Mouse (Mus musculus): ENCODE results near the gene Vps52.
"Not testable (repeated sequence)": the region's sequence is repeated elsewhere in the genome, so short reads cannot be mapped to it uniquely, and the experiment has no call there.

Vps52 gene

DNA sequence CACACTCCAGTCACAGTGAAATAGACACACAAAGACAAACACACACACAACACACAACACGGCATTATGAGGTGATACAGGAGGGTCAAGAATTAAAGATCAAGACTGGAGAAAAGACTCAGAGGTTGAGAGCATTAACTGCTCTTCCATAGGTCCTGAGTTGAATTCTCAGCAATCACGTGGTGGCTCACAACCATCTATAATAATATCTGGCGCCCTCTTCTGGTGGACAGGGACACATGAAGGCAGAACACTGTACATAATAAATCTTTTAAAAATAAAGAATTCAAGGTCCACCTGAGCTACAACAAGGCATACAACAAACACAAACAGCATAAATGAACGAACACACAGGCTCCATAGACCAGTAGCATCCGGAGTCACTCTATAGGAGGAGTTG lies 13.3 kb downstream of the Vps52 start:
- DNase-seq: peak in 1 of 2 experiments; percentile 42

DNA sequence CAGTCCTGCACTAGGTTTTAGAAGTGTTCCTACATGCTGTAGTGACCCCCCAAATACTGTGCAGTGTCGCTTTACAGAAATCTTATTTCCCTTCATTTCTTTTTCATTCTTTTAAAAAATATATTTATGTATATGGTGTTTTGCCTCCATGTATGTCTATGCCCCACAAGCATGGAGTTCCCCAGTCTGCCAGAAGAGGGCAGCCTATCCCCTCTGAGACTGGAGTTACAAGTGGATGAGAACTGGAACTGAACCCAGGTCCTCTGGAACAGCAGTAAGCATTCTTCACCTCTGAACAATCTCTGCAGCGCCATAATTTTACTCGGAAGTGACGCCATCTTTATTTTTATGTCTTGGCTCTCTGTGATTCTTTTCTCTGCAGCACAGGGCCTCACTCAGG lies 13.8 kb downstream of the Vps52 start:
- no peak for DNase-seq

GRCm38 (mm10) chr17:33972691-33973090 lies 17.1 kb downstream of the Vps52 start:
- no peak for DNase-seq

GRCm38 (mm10) chr17:33973572-33973971 lies 18.0 kb downstream of the Vps52 start:
- DNase-seq: no peak

- DNase-seq: no peak
These were observed 22.4 kb downstream of the Vps52 start for GRCm38 (mm10) chr17:33977861-33978557.

- peak; percentile 92 to 93 for DNase-seq
These were observed 23.0 kb downstream of the Vps52 start for GRCm38 (mm10) chr17:33978631-33979031.

- DNase-seq: no peak
These were observed 24.0 kb downstream of the Vps52 start for GRCm38 (mm10) chr17:33979512-33980050.

GRCm38 (mm10) chr17:33980181-33981035 lies 24.8 kb downstream of the Vps52 start:
- no peak for DNase-seq

- DNase-seq: peak; percentile 91 to 92
These were observed 25.7 kb downstream of the Vps52 start for GRCm38 (mm10) chr17:33981192-33981909.

- DNase-seq: peak; percentile 56 to 70
These were observed 26.5 kb downstream of the Vps52 start for GRCm38 (mm10) chr17:33982136-33982535.

GRCm38 (mm10) chr17:33991788-33992664 lies 36.4 kb downstream of the Vps52 start:
- peak in 1 of 2 experiments; percentile 60 for DNase-seq

DNA sequence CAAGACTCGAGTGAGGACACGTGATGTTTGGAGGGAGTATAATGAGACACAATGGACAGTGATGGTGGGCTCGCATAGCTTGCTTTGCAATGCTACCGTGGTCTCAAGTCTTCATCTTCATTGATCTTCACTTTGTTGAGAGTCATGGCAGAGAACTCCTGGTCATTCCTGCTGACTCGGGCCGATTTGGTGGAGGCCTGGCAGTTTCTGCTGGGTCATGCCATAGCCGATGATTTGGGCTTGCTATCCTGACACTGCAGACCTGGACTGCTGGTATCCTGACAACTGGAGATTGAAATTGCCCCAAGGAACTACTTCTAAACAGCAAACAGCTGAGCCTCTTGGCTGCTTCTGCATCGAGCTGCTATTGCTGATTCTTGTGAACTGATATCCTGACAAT lies 39.3 kb downstream of the Vps52 start:
- DNase-seq: no peak

DNA sequence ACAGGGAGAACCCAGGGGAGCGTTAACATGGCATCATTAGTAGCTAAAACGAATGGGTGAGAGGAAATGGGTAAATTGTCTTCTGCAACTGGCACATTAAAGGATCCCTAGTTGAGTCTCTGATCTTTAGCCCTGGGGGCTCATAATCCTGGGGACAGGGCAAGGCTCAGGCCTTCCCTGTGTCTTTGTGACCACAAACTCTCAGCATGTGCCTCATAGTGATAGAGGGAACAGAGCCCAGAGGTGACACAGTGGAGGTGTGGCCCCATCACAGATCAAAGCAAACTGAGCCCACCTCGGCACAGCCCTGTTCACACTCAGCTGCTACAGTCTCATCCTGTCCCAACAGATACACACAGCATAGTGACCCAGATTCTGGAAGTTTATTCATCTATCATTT lies 40.0 kb downstream of the Vps52 start:
- DNase-seq: no peak

- not testable (repeated sequence) for DNase-seq
These were observed 41.4 kb downstream of the Vps52 start for GRCm38 (mm10) chr17:33997025-33997424.

GRCm38 (mm10) chr17:33998697-33999096 lies 43.1 kb downstream of the Vps52 start:
- DNase-seq: not testable (repeated sequence)

- DNase-seq: peak; percentile 44 to 61
These were observed 43.9 kb downstream of the Vps52 start for GRCm38 (mm10) chr17:33999341-34000149.

- DNase-seq: peak; percentile 98
These were observed 44.5 kb downstream of the Vps52 start, which contains the start of gene H2-K1 for GRCm38 (mm10) chr17:34000150-34000537. Gene H2-K1, minus strand, starts transcription at chr17:34000347.

GRCm38 (mm10) chr17:34000796-34001195 lies 45.2 kb downstream of the Vps52 start:
- not testable (repeated sequence) for DNase-seq

- no peak for DNase-seq
These were observed 47.8 kb downstream of the Vps52 start for GRCm38 (mm10) chr17:34003426-34003825.

- DNase-seq: no peak
These were observed 51.0 kb downstream of the Vps52 start for GRCm38 (mm10) chr17:34006570-34006969.

GRCm38 (mm10) chr17:34010156-34010555 lies 54.5 kb downstream of the Vps52 start:
- DNase-seq: no peak
